Mouse (Mus musculus) layer of hippocampus, postnatal 14 days (tissue): ENCODE measurements at regions not wholly inside any gene's neighbourhood (a gene's known extent, or its start where the extent isn't known, plus 50 kb on each side); places are given as distances from the start of the nearest gene placed in this dataset.
A peak's percentile ranks its signal among the peaks of the same experiment; 100 is the strongest.
"Not testable (repeated sequence)": the region's sequence is repeated elsewhere in the genome, so short reads cannot be mapped to it uniquely, and the experiment has no call there.

Source experiments
- DNase-seq, 2 experiments: peaks; one replicate each; pipeline ENCODE4 v3.0.0; 2021 to 2022; ENCODE audit warnings: low spot score in 2 of 2, mixed read lengths in 1 of 2

- peak in 1 of 2 experiments; percentile 8 for DNase-seq
Measured at GRCm38 (mm10) chr4:28064935-28065334, 748.0 kb upstream of the Epha7 start.

DNA sequence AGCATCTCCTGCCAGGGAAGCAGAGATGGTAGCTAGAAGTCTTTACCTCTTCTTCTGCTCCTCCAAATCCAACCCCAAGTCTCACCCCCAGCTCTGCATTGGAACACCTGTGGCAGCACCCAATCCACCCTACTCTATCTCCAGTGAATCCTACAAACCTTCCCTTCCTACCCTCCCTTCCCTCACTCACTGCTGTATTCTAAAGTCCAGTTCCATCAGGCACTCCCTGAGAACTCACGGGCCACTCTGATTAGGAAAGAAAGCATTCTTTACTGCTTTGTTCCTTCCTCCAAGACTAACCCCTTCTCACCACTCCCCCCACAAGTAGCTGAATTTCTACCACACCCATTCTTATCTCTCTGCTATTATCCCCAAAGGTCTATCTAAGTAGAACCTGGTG lies 747.1 kb upstream of the Epha7 start:
- no peak for DNase-seq

- DNase-seq: no peak
Measured at GRCm38 (mm10) chr4:28079030-28079429, 733.9 kb upstream of the Epha7 start.

GRCm38 (mm10) chr4:28092854-28093253 lies 720.1 kb upstream of the Epha7 start:
- peak in 1 of 2 experiments; percentile 50 for DNase-seq

GRCm38 (mm10) chr4:28143165-28143564 lies 669.8 kb upstream of the Epha7 start:
- DNase-seq: peak; percentile 47 to 88

GRCm38 (mm10) chr4:28155116-28155515 lies 657.8 kb upstream of the Epha7 start:
- DNase-seq: no peak

- DNase-seq: peak in 1 of 2 experiments; percentile 4
Measured at GRCm38 (mm10) chr4:28176771-28177170, 636.2 kb upstream of the Epha7 start.

DNA sequence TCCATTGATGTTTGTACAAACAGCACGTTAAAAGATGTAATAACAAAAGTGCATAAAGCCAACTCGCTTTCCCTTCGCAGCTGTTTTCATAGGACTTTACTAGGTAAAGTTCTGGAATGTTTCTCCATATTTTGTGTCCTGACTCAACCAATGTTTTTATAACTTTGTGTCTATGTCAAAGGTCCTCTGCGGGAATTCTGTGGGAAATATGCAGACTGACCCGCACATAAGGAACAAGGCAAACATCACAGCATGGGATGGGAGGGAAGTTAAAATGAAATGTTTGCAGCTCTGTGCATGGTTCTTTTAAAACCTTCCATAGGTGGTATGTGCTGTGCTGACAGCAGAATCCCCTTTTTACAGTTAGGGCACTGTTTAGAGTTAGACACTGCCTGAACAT lies 622.1 kb upstream of the Epha7 start:
- DNase-seq: no peak

DNA sequence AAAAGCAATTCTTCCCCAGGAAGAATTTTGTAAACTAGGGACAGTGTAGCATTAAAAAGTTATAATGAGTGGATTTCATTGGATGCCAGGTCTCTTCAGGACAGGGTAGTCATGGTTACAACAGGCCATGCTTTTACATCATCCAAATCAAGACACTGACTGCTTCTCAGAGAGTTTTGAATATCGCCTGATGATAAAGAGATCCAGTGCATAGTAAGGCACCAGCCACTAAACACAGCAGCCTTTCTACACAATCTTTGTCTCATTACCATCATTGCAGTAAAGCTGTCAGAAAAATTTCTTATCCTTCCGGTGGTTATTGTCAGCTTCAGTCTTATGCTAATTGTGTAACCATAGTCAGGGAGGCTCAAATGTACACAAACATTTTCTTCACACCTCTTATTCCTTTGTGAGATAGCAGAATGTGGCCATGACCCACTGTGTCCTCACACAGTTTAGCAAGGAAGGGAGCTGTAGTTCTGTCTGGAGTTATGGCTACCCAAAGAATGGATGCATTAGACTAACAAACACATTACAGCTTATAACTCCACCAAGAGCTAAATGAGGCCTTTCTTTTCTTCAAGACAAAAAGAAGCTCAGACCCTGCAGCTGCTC lies 585.2 kb upstream of the Epha7 start:
- no peak for DNase-seq

DNA sequence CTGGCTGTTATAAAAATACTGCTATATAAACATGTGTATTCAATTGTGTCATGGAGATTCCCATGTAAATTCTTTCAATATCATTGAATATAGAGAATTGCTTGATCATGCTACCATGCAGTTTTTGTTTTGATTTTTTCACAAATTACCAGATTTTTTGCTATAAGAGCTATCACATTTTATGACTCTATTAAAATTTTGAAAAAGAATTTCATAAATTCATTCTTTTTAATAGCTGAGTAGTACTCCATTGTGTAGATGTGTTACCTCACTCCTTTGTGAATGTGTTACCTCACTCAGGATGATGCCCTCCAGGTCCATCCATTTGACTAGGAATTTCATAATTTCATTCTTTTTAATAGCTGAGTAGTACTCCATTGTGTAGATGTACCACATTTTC lies 577.4 kb upstream of the Epha7 start:
- not testable (repeated sequence) for DNase-seq

GRCm38 (mm10) chr4:28242272-28242671 lies 570.7 kb upstream of the Epha7 start:
- peak in 1 of 2 experiments; percentile 23 for DNase-seq
